Comparison of ENCODE assay signal across 9 mouse cellular contexts in the genomic region with DNA sequence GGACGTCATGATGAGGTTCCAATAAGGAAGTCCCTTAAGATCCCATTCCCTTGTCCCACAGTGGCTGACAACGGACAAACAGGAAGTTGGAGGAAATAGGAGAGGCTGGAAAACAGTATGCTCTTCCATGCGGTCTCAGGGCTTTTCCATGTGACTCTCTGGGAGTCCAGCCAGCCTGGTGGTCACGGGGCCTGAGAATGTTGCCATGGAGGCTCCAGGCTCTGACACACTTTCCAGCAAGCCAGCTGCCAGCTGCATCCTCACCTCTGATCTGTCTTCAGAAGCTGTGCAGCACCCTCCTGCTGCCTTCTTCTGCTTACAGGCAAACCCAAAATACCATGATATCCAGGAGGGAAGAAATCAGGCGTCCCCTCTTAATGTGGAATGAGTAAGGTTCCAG.
DNase-seq lines count a peak whose midpoint lies in the region; ATAC-seq and TF ChIP-seq lines count a peak whose summit lies in the region.
"Had no signal": no experiment of that assay in that cellular context is flagged by ENCODE, and none has a peak within 500 bp of the region (broad histone marks: within the 10 kb centered on the region; RNA-seq: fewer than 3 reads in every experiment).

No protein-coding gene starts in this region.

- WGBS in midbrain, embryonic 14.5 days: 68% methylated on average over 5 of the region's 5 CpGs
- 66% methylated on average over 5 of the region's 5 CpGs for WGBS in midbrain, embryonic 11.5 days
- 1% methylated on average over 5 of the region's 5 CpGs for WGBS in cerebellum, adult 2 months
- WGBS in neural tube, embryonic 15.5 days: 60% methylated on average over 5 of the region's 5 CpGs

- H3K36me3 ChIP-seq in midbrain, embryonic 14.5 days (ENCODE audit: control insufficient read depth, insufficient read depth, low read length): no peaks in the 10 kb centered on the region
- H3K36me3 ChIP-seq in midbrain, embryonic 11.5 days (ENCODE audit: control insufficient read depth, insufficient read depth, low read length): no peaks in the 10 kb centered on the region
- H3K36me3 ChIP-seq in neural tube, embryonic 15.5 days: no peaks in the 10 kb centered on the region
- H3K36me3 ChIP-seq: neural tube, embryonic 13.5 days had no signal

- TF ChIP-seq POLR2A in cerebellum, adult 2 months (IDR thresholded peaks at IDR 0.05; ENCODE audit: borderline replicate concordance, insufficient read depth, low read length): no peak

- H3K27me3 ChIP-seq in midbrain, embryonic 14.5 days (ENCODE audit: control insufficient read depth, insufficient read depth, low read length): no peaks in the 10 kb centered on the region
- no peaks in the 10 kb centered on the region for H3K27me3 ChIP-seq in midbrain, embryonic 11.5 days (ENCODE audit: control insufficient read depth, insufficient read depth, low read length)
- no peaks in the 10 kb centered on the region for H3K27me3 ChIP-seq in cerebellum, adult 2 months (ENCODE audit: control insufficient read depth, insufficient read depth, low read length)
- H3K27me3 ChIP-seq in neural tube, embryonic 15.5 days (replicated peaks): no peaks in the 10 kb centered on the region
- H3K27me3 ChIP-seq: neural tube, embryonic 13.5 days had no signal

- ATAC-seq in midbrain, embryonic 14.5 days (ENCODE audit: low FRiP score, low TSS enrichment): no peak
- ATAC-seq in midbrain, embryonic 11.5 days (ENCODE audit: low FRiP score): no peak
- ATAC-seq in neural tube, embryonic 15.5 days (ENCODE audit: low FRiP score): peak; percentile 63

- TF ChIP-seq CTCF in cerebellum, adult 2 months (IDR thresholded peaks at IDR 0.05; ENCODE audit: borderline replicate concordance, insufficient read depth, low read depth, low read length): no peak

- peak; percentile 39 for DNase-seq in midbrain, embryonic 14.5 days
- no peak for DNase-seq in midbrain, embryonic 11.5 days (ENCODE audit: low spot score, missing footprints)
- peak; percentile 47 to 63 for DNase-seq in cerebellum, adult 2 months
- DNase-seq in heart, adult 9 months (ENCODE audit: low spot score in 2 of 2): peak; percentile 77 to 82
- DNase-seq in layer of hippocampus, postnatal 10 days (ENCODE audit: low spot score in 2 of 2): peak; percentile 63 to 74
- DNase-seq in spleen, postnatal 4 days (ENCODE audit: low spot score in 2 of 2): no peak
- DNase-seq in ovary, adult 18-20 months (ENCODE audit: low spot score): no peak

- H3K4me1 ChIP-seq in midbrain, embryonic 14.5 days (ENCODE audit: control insufficient read depth, insufficient read depth, low read length): no peaks in the 10 kb centered on the region
- no peaks in the 10 kb centered on the region for H3K4me1 ChIP-seq in midbrain, embryonic 11.5 days (ENCODE audit: control insufficient read depth, insufficient read depth, low read length)
- H3K4me1 ChIP-seq in cerebellum, adult 2 months (ENCODE audit: control insufficient read depth, insufficient read depth, low read length): no peaks in the 10 kb centered on the region
- H3K4me1 ChIP-seq in neural tube, embryonic 15.5 days: peaks cover 3% of the 10 kb centered on the region
- H3K4me1 ChIP-seq: neural tube, embryonic 13.5 days had no signal

- no peak overlapping the region for H3K9ac ChIP-seq in midbrain, embryonic 14.5 days (replicated peaks; ENCODE audit: low read length)
- no peak overlapping the region for H3K9ac ChIP-seq in midbrain, embryonic 11.5 days (ENCODE audit: low read length)
- no peak overlapping the region for H3K9ac ChIP-seq in neural tube, embryonic 15.5 days (replicated peaks)
- H3K9ac ChIP-seq: neural tube, embryonic 13.5 days had no signal

- no peak overlapping the region for H3K4me2 ChIP-seq in midbrain, embryonic 14.5 days (ENCODE audit: low read length)
- no peak overlapping the region for H3K4me2 ChIP-seq in midbrain, embryonic 11.5 days
- H3K4me2 ChIP-seq in neural tube, embryonic 15.5 days: no peak overlapping the region
- H3K4me2 ChIP-seq: neural tube, embryonic 13.5 days had no signal

- no peak overlapping the region for H3K4me3 ChIP-seq in midbrain, embryonic 14.5 days (replicated peaks; ENCODE audit: low read depth, low read length)
- no peak overlapping the region for H3K4me3 ChIP-seq in midbrain, embryonic 11.5 days (ENCODE audit: low read depth, low read length)
- no peak overlapping the region for H3K4me3 ChIP-seq in cerebellum, adult 2 months (replicated peaks; ENCODE audit: insufficient read depth, low read depth, low read length)
- no peak overlapping the region for H3K4me3 ChIP-seq in neural tube, embryonic 15.5 days (replicated peaks)
- H3K4me3 ChIP-seq: neural tube, embryonic 13.5 days had no signal

- no peaks in the 10 kb centered on the region for H3K9me3 ChIP-seq in midbrain, embryonic 14.5 days (ENCODE audit: control insufficient read depth, low read length)
- H3K9me3 ChIP-seq in midbrain, embryonic 11.5 days (ENCODE audit: control insufficient read depth, low read length): no peaks in the 10 kb centered on the region
- H3K9me3 ChIP-seq in neural tube, embryonic 15.5 days (replicated peaks): no peaks in the 10 kb centered on the region
- H3K9me3 ChIP-seq: neural tube, embryonic 13.5 days had no signal

- no peak overlapping the region for H3K27ac ChIP-seq in midbrain, embryonic 14.5 days (replicated peaks; ENCODE audit: low read depth, low read length)
- H3K27ac ChIP-seq in midbrain, embryonic 11.5 days (ENCODE audit: low read depth, low read length): no peak overlapping the region
- H3K27ac ChIP-seq in cerebellum, adult 2 months (ENCODE audit: insufficient read depth, low read length): no peak overlapping the region
- no peak overlapping the region for H3K27ac ChIP-seq in neural tube, embryonic 15.5 days (replicated peaks)
- H3K27ac ChIP-seq: neural tube, embryonic 13.5 days had no signal

Comparison
In these comparisons a context has a peak if more than half of its experiments do, and no peak if none do; other contexts are left out.
1. DNase-seq: peak in midbrain, embryonic 14.5 days (single experiment), cerebellum, adult 2 months (2 of 2), heart, adult 9 months (2 of 2) and layer of hippocampus, postnatal 10 days (2 of 2); none in midbrain, embryonic 11.5 days (single experiment), spleen, postnatal 4 days (0 of 2) and ovary, adult 18-20 months (single experiment).